Mouse (Mus musculus) heart, postnatal 0 days (tissue): ENCODE results near the gene Csrnp1.

ENCODE experiments used
- CTCF ChIP-seq: IDR thresholded peaks from 2 replicates; pipeline ENCODE4 v1.5.1; 2016; ENCODE audit warnings: antibody characterized with exemption, control low read depth, low read depth
- EP300 ChIP-seq: IDR thresholded peaks from 2 replicates; pipeline ENCODE4 v1.6.1; 2016; ENCODE audit warnings: antibody characterized with exemption, low read depth

- TF ChIP-seq CTCF (no peak), EP300 (no peak)
Observed at GRCm38 (mm10) chr9:119977557-119978060, 6.8 kb downstream of the Csrnp1 start.
